Mouse (Mus musculus) ES-Bruce4 (cell line): ENCODE data around the gene Ryr3. TPM values are rescaled to one million over a fixed set of nuclear protein-coding genes. Genes with fewer than 3 reads are reported as not detected.

Experiments
- H3K27ac ChIP-seq: 2 replicates; pipeline ENCODE4 v1.5.1; 2012; ENCODE audit warnings: low read length, inconsistent platforms; ENCODE audit not compliant: insufficient read depth
- H3K27me3 ChIP-seq: 2 replicates; pipeline ENCODE4 v1.6.1; 2012; ENCODE audit warnings: mild to moderate bottlenecking, low read length, inconsistent platforms; ENCODE audit not compliant: control insufficient read depth, poor library complexity, insufficient read depth, severe bottlenecking
- H3K36me3 ChIP-seq: 2 replicates; pipeline ENCODE4 v1.6.1; 2012; ENCODE audit warnings: inconsistent platforms, mild to moderate bottlenecking, low read length, moderate library complexity; ENCODE audit not compliant: control insufficient read depth, poor library complexity, insufficient read depth, severe bottlenecking
- H3K4me1 ChIP-seq: one replicate; pipeline ENCODE4 v1.8.1; 2011; ENCODE audit warnings: low read length; ENCODE audit not compliant: control insufficient read depth, insufficient read depth
- H3K4me3 ChIP-seq: 2 replicates; pipeline ENCODE4 v1.5.1; 2011; ENCODE audit warnings: low read depth, mild to moderate bottlenecking, low read length
- H3K9ac ChIP-seq: 2 replicates; pipeline ENCODE4 v1.6.1; 2012; ENCODE audit warnings: low read depth, mild to moderate bottlenecking, inconsistent platforms; ENCODE audit not compliant: poor library complexity, severe bottlenecking
- H3K9me3 ChIP-seq: replicated peaks from 2 replicates; pipeline ENCODE4 v1.6.1; 2012; ENCODE audit warnings: mild to moderate bottlenecking, low read length, inconsistent platforms; ENCODE audit not compliant: control insufficient read depth, poor library complexity, insufficient read depth, severe bottlenecking
- CTCF ChIP-seq: IDR thresholded peaks from one replicate; pipeline ENCODE4 v1.8.1; 2011; ENCODE audit warnings: low read depth, low read length
- EP300 ChIP-seq: IDR thresholded peaks from 2 replicates; pipeline ENCODE4 v1.6.1; 2011; ENCODE audit warnings: low read depth, low read length; ENCODE audit not compliant: insufficient read depth
- POLR2A ChIP-seq: IDR thresholded peaks from one replicate; pipeline ENCODE4 v1.8.1; 2011; ENCODE audit warnings: low read length; ENCODE audit not compliant: insufficient read depth
- polyA plus RNA-seq: library from polyadenylated mRNA; stranded (reverse); fragments of >200 nt; gene quantifications from 2 replicates; pipeline ENCODE4 v1.2.4, GENCODE M21; 2011; ENCODE audit warnings: low read depth; ENCODE audit not compliant: missing spikeins, insufficient read depth, insufficient read length

Gene Ryr3
- polyA plus RNA-seq, 1 experiment = 0.06 TPM

DNA sequence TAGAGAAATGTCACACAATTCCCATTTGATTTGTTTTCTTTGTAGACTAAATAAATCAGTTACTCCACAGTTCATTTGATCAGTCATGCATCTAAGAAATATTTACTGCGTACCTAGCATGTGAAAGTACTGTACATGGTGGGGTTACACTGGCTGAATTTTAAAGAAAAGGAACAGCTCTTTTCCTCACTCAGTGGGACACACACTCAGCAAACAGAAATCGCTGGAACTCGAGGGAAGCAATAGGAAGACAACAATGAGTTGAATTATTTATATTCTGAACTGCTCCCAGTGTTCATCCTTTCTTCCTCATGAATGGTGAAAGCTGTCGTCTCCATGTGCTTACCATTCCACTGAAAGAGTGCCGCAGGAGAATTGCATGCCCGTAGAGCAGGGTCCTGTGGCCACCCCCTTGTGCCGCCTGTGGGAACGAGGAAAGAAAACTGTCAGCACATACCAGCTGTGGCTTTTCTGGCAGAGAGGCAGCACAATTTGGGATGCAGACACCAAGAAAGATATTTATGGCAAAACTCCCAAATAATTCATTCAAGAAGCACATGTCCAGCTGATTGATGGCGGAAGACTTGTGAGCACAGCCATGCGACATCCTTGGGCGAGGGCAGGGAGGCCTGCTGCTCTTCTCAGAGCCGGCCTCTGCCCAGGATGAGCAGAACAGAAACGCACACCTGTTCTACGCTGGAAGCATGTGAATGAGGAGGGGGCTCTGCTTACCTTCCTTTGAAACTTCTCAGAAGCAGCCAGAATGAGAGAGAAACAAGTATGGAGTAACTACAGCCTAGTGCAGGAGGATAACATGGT lies 249.9 kb downstream of the Ryr3 start:
- Histone ChIP-seq H3K4me3 (no peak overlapping the region), H3K36me3 (no peaks in the 10 kb centered on the region), H3K27ac (no peak overlapping the region), H3K4me1 (no peaks in the 10 kb centered on the region), H3K9ac (no peak overlapping the region), H3K9me3 (no peaks in the 10 kb centered on the region), H3K27me3 (no peaks in the 10 kb centered on the region)
- TF ChIP-seq CTCF (no peak), EP300 (no peak), POLR2A (no peak)

DNA sequence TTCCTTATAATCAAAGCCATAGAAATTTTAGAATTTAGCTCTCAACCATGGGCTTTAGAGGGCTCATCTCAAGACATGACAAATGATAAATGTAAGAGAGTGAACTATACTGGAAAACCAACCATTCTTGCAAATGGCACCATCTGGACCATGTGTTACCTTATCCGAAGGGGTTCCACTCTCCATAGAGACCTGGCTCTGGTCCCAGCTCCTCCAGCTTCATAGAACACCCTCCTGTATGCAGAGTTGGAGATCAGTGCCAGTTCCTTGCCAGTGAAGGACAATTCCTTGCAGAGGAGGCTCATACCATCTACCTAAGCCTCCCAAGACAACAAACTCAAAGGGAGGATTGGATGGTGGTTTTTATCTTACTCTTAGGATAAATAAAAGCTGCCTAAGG lies 268.0 kb downstream of the Ryr3 start:
- H3K27ac ChIP-seq = no peak overlapping the region
- H3K36me3 ChIP-seq = no peaks in the 10 kb centered on the region
- TF ChIP-seq POLR2A (no peak), EP300 (no peak), CTCF (no peak)
- no peaks in the 10 kb centered on the region for H3K27me3 ChIP-seq
- H3K9ac ChIP-seq = no peak overlapping the region
- no peak overlapping the region for H3K4me3 ChIP-seq
- no peaks in the 10 kb centered on the region for H3K4me1 ChIP-seq
- H3K9me3 ChIP-seq = no peaks in the 10 kb centered on the region

DNA sequence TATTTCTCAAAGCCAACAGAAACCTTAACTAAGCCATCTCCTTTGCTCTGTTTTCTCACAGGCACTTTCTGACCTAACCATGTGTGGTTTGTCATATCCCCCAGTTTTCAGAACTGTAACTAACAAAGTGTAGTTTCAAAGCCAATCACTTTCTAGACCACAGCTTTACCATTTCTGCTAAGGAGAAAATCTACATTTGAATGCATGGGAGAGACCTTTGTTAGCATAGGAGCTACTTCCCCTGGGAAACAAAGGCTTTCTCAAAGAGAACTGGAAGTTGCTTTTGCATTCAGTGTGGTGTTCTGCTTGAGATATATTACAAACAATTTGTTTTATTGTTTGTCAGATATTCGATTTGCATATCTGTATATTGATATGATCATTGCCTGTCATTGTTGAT lies 285.1 kb downstream of the Ryr3 start:
- Histone ChIP-seq H3K9ac (no peak overlapping the region), H3K27ac (no peak overlapping the region), H3K4me1 (no peaks in the 10 kb centered on the region), H3K27me3 (no peaks in the 10 kb centered on the region; the same call in 1 of the 2 replicates), H3K9me3 (no peaks in the 10 kb centered on the region), H3K36me3 (no peaks in the 10 kb centered on the region), H3K4me3 (no peak overlapping the region)
- TF ChIP-seq POLR2A (no peak), EP300 (no peak), CTCF (no peak)

DNA sequence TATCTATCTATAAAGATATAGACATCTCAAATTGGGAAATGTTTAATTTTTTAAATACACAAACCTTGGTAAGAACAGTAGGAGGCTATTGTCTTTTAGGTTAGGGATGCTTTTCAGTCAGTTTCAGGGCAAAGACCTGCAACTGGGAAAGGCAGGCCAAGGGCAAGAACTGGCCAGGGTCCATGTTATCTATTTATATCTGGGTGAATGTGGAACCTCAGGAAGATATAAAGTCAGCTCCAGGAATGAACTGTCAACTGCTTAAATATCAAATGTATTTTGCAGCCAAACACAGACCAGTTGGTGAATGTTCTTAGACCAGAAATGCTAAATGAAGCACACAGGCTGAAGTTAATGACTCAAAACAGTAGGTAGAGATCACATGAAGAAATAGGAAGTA lies 303.1 kb downstream of the Ryr3 start:
- no peaks in the 10 kb centered on the region for H3K9me3 ChIP-seq
- H3K27ac ChIP-seq = no peak overlapping the region
- H3K4me1 ChIP-seq = no peaks in the 10 kb centered on the region
- H3K4me3 ChIP-seq = no peak overlapping the region
- TF ChIP-seq CTCF (no peak), EP300 (no peak), POLR2A (no peak)
- no peaks in the 10 kb centered on the region for H3K27me3 ChIP-seq
- H3K9ac ChIP-seq = no peak overlapping the region
- no peaks in the 10 kb centered on the region for H3K36me3 ChIP-seq

DNA sequence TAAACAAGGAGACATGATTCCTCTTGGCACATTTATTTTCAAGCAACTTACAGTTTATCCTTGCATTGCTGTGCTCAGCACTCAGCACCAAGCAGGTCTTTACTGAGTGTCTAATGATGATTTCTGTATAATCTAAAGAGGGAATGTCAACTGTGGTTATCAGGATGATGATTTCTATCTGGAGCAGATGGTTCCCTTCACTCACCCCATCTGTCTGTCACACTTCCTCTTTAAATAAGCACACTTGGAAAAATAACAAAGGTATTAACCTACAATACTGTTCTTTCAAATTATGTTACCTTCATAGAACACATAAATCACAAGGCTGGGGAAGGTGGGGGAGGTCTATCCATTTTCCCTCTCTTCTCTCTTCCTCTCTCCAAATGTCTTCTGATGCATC lies 304.3 kb downstream of the Ryr3 start:
- Histone ChIP-seq H3K27me3 (no peaks in the 10 kb centered on the region), H3K9ac (no peak overlapping the region), H3K4me1 (no peaks in the 10 kb centered on the region), H3K4me3 (no peak overlapping the region), H3K9me3 (no peaks in the 10 kb centered on the region), H3K36me3 (no peaks in the 10 kb centered on the region), H3K27ac (no peak overlapping the region)
- TF ChIP-seq CTCF (no peak), POLR2A (no peak), EP300 (no peak)

DNA sequence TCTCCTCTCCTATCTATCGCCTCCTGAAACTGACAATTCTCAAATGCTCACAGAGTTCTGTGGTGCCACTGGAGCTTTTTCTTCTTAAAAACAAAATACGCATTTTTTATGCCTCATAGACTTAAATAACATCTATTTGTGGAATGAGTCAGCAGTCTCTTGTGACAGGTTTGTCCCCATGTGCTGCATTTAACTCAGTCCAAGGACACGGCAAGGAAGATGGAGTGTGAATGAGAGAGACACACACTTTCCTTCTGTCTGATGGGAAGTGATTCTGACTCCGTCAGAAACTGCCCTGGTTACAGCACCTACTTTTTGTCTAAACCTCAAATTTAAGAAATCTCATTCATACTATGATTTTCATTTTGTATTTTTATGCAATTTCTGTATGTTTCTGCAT lies 306.3 kb downstream of the Ryr3 start:
- no peaks in the 10 kb centered on the region for H3K27me3 ChIP-seq

More for the DNA sequence above, 306.3 kb downstream of the Ryr3 start:
- no peaks in the 10 kb centered on the region for H3K36me3 ChIP-seq
- no peak overlapping the region for H3K4me3 ChIP-seq
- H3K9me3 ChIP-seq = no peaks in the 10 kb centered on the region
- H3K27ac ChIP-seq = no peak overlapping the region
- TF ChIP-seq EP300 (no peak), CTCF (no peak)
- no peak overlapping the region for H3K9ac ChIP-seq
- no peaks in the 10 kb centered on the region for H3K4me1 ChIP-seq
